Mouse (Mus musculus): ENCODE data around the gene Lpcat2. TPM values are rescaled to one million over a fixed set of nuclear protein-coding genes. Genes with fewer than 3 reads are reported as not detected.

Lpcat2 gene
- polyA plus RNA-seq (2015; fragmentation: Illumina TruSeq; extraction: RNeasy Lipid Tissue Mini Kit (QIAGEN cat#74804); ENCODE audit: insufficient read depth, low read depth, low replicate concordance) = 0.94 TPM

GRCm38 (mm10) chr8:92855171-92855894 is at the start of gene Lpcat2:
Gene Lpcat2 (plus strand): TSS chr8:92855339.

GRCm38 (mm10) chr8:92827243-92828034 is 27.7 kb upstream of the Lpcat2 start, which contains the start of gene Mmp2:
Gene Mmp2 (plus strand): TSS chr8:92827291.

GRCm38 (mm10) chr8:92901107-92901506 is 46.0 kb downstream of the Lpcat2 start, which contains the start of gene Capns2:
Gene Capns2 (plus strand): TSS chr8:92901407.

GRCm38 (mm10) chr8:92959779-92960178 is 104.6 kb downstream of the Lpcat2 start, which contains the start of gene Slc6a2:
Gene Slc6a2 (plus strand): TSS chr8:92960079.

Other genes starting within 250 kb of the Lpcat2 start
- not detected for gene Irx6, start 181.1 kb upstream of the Lpcat2 start, polyA plus RNA-seq (2015; fragmentation: Illumina TruSeq; extraction: RNeasy Lipid Tissue Mini Kit (QIAGEN cat#74804); ENCODE audit: insufficient read depth, low read depth, low replicate concordance)
- gene Mmp2, start 28.0 kb upstream of the Lpcat2 start, polyA plus RNA-seq (2015; fragmentation: Illumina TruSeq; extraction: RNeasy Lipid Tissue Mini Kit (QIAGEN cat#74804); ENCODE audit: insufficient read depth, low read depth, low replicate concordance) = 30.6 TPM
- not detected for gene Capns2, start 46.1 kb downstream of the Lpcat2 start, polyA plus RNA-seq (2015; fragmentation: Illumina TruSeq; extraction: RNeasy Lipid Tissue Mini Kit (QIAGEN cat#74804); ENCODE audit: insufficient read depth, low read depth, low replicate concordance)
- 0.22 TPM for gene Slc6a2, start 104.7 kb downstream of the Lpcat2 start, polyA plus RNA-seq (2015; fragmentation: Illumina TruSeq; extraction: RNeasy Lipid Tissue Mini Kit (QIAGEN cat#74804); ENCODE audit: insufficient read depth, low read depth, low replicate concordance)
- not detected for gene Ces1a, start 192.9 kb downstream of the Lpcat2 start, polyA plus RNA-seq (2015; fragmentation: Illumina TruSeq; extraction: RNeasy Lipid Tissue Mini Kit (QIAGEN cat#74804); ENCODE audit: insufficient read depth, low read depth, low replicate concordance)
- gene Ces1b, start 224.7 kb downstream of the Lpcat2 start, polyA plus RNA-seq (2015; fragmentation: Illumina TruSeq; extraction: RNeasy Lipid Tissue Mini Kit (QIAGEN cat#74804); ENCODE audit: insufficient read depth, low read depth, low replicate concordance) = not detected